Mouse (Mus musculus): Measurements from ENCODE around the gene Trim58.

Trim58 gene

GRCm38 (mm10) chr11:58640272-58640867 lies at the start of gene Trim58:
Gene Trim58, plus strand, starts transcription at chr11:58640465.
- peak; percentile 83 to 90 for DNase-seq (ENCODE audit: low spot score in 2 of 2)

- DNase-seq (ENCODE audit: low spot score in 2 of 2) = no peak
Measured at GRCm38 (mm10) chr11:58594814-58595213, 45.5 kb upstream of the Trim58 start, which contains the start of gene Olfr324. Gene Olfr324, plus strand, starts transcription at chr11:58595114.

GRCm38 (mm10) chr11:58597837-58598236 lies 42.4 kb upstream of the Trim58 start:
- DNase-seq (ENCODE audit: low spot score in 2 of 2) = peak in 1 of 2 experiments; percentile 44

- no peak for DNase-seq (ENCODE audit: low spot score in 2 of 2)
Measured at GRCm38 (mm10) chr11:58602062-58602461, 38.2 kb upstream of the Trim58 start.

GRCm38 (mm10) chr11:58602800-58603560 lies 37.3 kb upstream of the Trim58 start:
- no peak for DNase-seq (ENCODE audit: low spot score in 2 of 2)

- no peak for DNase-seq (ENCODE audit: low spot score in 2 of 2)
Measured at GRCm38 (mm10) chr11:58604688-58605087, 35.6 kb upstream of the Trim58 start.

DNA sequence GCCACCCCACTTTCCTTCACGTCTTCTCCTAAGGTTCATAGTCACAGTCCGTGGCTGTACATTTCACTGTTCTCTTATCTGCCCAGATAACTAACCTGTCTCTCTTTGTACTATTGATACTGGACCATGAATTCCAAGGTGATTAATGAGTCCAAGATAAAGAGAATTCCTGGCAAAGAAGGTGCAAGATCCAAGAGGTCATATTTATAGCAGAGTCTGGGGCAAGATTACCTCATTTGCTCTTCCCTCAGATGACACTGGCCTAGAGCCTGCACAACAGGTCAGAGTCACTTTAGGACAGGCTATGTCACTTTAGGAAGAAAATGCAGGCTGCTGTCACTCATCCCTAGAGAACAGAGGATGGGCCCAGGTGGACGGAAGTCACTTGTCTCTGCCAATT lies 35.0 kb upstream of the Trim58 start:
- DNase-seq (ENCODE audit: low spot score in 2 of 2) = no peak

GRCm38 (mm10) chr11:58606177-58606919 lies 33.9 kb upstream of the Trim58 start:
- no peak for DNase-seq (ENCODE audit: low spot score in 2 of 2)

DNA sequence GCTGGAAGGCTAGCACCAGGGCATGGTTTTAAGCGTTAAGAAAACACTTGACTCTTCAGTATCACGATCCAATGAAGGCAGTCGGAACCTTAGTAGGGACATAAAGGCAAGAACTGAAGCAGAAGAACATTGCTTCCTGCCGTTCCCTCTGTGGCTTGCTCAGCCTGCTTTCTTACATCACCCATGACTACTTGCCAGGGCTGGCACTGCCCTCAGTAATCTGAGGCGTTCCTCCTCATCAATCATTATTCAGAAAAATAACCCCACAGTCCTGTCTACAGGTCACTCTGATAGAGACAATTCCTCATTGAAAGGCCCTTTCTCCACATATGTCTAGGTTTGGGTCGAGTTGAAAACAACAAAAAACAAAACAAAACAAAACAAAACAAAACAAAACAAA lies 33.2 kb upstream of the Trim58 start:
- no peak for DNase-seq (ENCODE audit: low spot score in 2 of 2)

- no peak for DNase-seq (ENCODE audit: low spot score in 2 of 2)
Measured at GRCm38 (mm10) chr11:58613359-58613758, 26.9 kb upstream of the Trim58 start.

- DNase-seq (ENCODE audit: low spot score in 2 of 2) = no peak
Measured at GRCm38 (mm10) chr11:58614526-58614925, 25.7 kb upstream of the Trim58 start.

DNA sequence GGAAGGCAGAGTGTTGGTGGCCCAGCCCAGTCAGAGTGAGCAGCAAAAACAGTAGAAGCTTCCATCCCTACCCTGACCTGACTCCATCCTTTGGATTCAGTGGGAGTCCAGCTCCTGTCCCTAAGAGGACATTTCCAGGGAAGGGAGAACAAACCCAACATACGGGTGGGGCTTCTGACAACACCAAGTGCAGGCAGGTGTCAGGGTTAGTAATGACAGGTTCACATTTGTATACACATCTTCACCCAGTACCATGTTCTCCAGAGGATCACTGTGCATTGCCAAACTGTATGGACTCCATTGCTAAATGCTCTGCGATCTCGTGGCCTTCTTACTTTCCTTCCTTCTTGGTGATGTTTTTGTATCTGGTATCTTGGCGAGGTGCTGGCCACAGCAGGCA lies 24.3 kb upstream of the Trim58 start, which contains the start of gene 2210407C18Rik:
Gene 2210407C18Rik, minus strand, starts transcription at position 101 of the 400 bp plus-strand sequence.
- no peak for DNase-seq (ENCODE audit: low spot score in 2 of 2)

- DNase-seq (ENCODE audit: low spot score in 2 of 2) = no peak
Measured at GRCm38 (mm10) chr11:58618369-58618768, 21.9 kb upstream of the Trim58 start.

GRCm38 (mm10) chr11:58618793-58619192 lies 21.5 kb upstream of the Trim58 start:
- no peak for DNase-seq (ENCODE audit: low spot score in 2 of 2)

DNA sequence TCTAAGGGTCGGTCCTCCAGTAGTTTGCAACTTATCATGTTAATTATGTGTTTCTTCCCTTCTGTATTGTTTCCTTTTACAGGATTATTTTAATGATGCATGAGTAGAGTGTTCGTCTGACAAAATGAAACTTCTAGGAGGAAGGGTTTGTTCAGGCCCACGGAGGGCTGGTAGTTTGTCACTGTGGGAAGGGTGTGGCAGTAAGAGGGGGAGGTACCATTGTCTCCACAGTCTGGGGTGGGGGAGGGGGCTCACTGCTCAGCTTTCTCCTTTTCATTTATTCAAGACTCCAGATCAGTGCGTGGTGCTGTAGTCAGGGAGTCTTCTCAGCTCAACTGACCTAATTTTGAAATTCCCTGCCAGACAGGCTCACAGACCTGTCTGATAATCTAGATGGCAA lies 14.1 kb upstream of the Trim58 start:
- no peak for DNase-seq (ENCODE audit: low spot score in 2 of 2)

GRCm38 (mm10) chr11:58630401-58630800 lies 9.9 kb upstream of the Trim58 start, which contains the start of gene Olfr323:
Gene Olfr323, minus strand, starts transcription at chr11:58630501.
- no peak for DNase-seq (ENCODE audit: low spot score in 2 of 2)

DNA sequence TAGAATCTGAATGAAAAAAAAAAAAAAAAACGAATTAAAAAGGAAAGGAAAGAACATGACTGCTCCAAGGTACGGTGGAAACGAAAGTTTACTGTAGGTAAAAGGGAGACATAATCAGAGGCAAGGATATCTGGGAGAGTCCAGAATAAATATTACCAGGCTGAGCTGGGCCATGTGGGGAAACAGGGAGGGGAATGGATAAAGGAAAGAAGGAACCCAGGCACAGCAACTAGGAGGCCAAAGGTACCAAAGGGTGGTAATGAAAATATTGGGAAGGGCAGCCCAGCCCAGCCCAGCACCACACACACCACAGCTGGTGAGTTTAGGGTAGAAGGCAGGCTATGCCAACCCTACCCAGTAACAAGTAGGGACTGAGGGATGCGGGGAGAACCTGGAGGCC lies 5.4 kb upstream of the Trim58 start:
- DNase-seq (ENCODE audit: low spot score in 2 of 2) = no peak

DNA sequence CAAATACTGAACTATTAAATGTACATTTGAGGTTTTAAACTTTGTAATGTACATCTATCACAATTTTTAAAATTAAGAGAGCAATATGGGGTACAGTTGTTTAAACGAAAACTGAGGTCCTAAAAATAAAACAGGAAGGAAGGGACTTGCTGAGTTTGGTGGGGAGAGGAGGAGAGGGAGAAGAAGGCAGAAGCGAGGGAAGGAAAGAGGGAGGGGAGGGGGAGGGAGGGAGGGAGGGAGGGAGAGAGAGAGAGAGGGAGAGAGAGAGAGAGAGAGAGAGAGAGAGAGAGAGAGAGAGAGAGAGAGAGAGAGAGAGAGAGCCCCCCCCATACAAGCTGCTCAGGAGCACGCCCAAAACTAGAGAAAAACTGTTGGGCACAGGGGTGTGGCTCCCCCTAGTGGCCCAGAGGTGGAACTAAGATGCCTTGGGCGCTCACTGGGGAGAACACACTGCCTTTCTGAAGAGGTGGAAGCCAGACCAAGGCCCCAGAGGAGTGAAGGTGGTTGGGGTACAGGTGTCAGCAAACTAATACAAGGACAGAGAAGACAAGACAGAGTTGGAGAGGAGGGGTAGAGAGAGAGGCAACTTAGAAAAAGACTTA lies 3.8 kb upstream of the Trim58 start:
- peak; percentile 73 to 86 for DNase-seq (ENCODE audit: low spot score in 2 of 2)

DNA sequence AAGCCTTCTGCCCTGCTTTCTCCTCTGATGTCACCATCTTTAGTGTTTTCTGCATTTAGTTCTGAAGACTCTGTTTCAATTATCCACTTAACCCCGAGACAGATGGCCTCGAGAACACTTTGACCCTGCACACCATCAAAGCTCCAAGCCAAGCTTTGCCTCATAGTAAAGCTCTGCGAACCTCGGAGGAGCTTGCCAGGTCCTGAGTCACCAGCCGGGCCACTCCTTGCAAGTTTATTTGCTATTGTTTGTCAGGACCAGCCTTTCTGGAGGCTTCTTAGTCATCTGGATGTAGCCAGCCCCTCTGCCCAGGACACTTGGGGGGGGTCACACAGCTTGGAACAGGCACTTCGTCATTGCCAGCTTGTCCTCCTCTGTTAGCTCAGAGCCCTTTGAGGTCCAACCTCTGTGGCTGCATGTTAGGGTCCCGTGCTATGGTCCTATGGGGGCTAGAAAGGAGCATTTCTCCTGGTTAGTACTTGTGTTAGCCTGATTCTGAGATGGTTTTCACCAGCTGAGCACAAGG lies 2.0 kb upstream of the Trim58 start:
- DNase-seq (ENCODE audit: low spot score in 2 of 2) = no peak

- DNase-seq (ENCODE audit: low spot score in 2 of 2) = peak; percentile 57 to 77
Measured at GRCm38 (mm10) chr11:58641057-58641456, 792 bp downstream of the Trim58 start.

GRCm38 (mm10) chr11:58641638-58642358 lies 1.5 kb downstream of the Trim58 start:
- DNase-seq (ENCODE audit: low spot score in 2 of 2) = peak; percentile 79 to 82
